Mouse (Mus musculus) C3H10T1/2 (cell line): Measurements from ENCODE around the gene Gm20503. TPM values are rescaled to one million over a fixed set of nuclear protein-coding genes. Genes with fewer than 3 reads are reported as not detected.

ENCODE experiments used
- polyA plus RNA-seq, 2 experiments: library from polyadenylated mRNA; unstranded; fragments of >200 nt; fragmentation: generic; extraction: Trizol; gene quantifications; one replicate each; pipeline ENCODE4 v1.2.1; 2012; ENCODE audit warnings: missing spikeins in 2 of 2

Gene Gm20503
- polyA plus RNA-seq = under 1 TPM in 1 of 2 experiments, not detected in 1; 0.77 TPM

DNA sequence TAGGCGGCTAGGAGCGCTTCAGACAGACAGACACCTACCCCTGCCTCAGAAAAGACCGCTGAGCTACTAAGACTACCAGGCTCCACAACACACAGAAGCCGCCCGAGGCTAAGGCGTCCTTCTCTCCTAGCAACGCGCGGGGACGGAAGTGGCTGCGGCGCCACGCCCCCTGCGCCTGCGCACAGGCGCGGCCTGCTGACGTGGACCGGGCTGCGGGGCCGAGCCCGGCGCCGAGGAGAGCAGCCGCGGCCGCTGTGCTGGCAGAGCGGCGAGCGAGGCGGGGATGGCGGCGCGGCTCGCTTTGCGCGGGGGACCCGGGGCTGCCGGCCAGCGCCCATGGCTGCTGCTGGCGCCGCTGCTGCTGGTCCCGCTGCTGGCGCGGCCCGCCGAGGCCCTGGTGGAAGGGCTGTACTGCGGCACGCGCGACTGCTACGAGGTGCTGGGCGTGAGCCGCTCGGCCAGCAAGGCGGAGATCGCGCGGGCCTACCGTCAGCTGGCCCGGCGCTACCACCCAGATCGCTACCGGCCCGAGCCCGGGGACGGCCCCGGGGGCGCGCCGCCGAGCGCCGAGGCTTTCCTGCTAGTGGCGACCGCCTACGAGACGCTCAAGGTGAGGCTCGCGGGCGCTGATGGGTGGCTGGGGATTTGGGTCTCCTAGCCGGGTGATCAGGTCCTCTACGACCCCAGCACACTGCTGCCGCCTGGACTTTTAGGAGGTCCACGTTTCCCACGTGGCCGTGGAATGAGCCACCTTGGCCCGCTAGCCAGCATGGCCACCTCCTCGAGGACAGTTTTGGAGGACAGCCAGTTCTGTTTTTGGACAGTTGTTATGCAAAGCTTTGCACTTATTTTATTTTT lies at the start of gene Gm20503:
Gene Gm20503, plus strand, starts transcription at position 263 of the 858 bp plus-strand sequence.

DNA sequence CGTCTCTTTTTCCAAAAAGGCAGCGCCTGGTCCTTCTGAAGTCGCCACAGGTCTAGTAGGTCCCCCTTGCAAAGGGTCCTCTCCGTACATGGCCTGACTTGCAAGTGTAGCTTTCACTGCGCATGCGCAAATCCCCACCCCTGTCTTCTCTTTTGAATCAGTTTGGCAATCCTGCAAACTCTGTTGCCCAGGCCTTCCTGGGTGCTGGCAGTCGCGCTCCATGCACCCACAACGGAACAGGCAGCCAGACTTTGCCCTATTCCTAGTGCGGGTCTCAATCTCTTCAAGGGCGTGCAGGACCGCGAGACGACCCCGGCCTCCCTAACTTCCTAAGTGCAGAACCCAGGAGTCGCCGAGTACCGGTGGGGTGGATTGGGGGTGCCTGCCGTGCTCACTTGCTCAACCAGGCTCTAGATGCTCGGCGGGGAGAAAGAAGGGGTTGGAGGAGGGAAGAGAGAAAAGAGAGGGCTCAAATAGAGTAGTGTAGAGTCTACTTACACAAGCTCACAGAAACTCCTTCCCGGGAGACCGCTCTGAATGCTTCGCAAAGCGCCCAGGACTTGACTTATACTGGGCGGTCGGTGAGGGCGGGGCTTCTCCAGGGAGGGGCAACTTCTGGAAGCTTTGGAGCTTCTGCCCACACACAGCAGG lies 16.3 kb upstream of the Gm20503 start, which contains the start of gene Ptgr1:
Gene Ptgr1, minus strand, starts transcription at position 580 of the 651 bp plus-strand sequence.

DNA sequence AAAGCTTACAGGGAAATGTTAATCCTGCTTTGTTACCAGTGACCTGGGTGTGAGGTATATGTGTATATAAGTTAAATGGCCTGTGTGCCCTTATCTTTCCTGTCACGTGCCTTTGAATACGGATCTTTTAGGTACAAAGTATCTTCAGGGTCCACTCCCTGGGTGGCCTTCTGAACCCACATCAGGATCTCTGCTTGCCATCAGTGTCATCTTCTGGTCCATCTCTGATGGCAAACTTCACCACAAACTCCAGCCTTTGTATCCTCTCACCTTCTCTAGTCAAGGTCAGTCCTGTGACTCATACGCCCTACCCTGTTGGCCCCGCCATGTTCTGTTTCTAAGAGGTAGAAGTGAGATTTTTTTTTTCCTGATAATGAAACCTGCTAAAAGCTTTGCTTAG lies 8.2 kb upstream of the Gm20503 start, which contains the start of gene Dnajc25:
Gene Dnajc25, plus strand, starts transcription at position 301 of the 400 bp plus-strand sequence.

DNA sequence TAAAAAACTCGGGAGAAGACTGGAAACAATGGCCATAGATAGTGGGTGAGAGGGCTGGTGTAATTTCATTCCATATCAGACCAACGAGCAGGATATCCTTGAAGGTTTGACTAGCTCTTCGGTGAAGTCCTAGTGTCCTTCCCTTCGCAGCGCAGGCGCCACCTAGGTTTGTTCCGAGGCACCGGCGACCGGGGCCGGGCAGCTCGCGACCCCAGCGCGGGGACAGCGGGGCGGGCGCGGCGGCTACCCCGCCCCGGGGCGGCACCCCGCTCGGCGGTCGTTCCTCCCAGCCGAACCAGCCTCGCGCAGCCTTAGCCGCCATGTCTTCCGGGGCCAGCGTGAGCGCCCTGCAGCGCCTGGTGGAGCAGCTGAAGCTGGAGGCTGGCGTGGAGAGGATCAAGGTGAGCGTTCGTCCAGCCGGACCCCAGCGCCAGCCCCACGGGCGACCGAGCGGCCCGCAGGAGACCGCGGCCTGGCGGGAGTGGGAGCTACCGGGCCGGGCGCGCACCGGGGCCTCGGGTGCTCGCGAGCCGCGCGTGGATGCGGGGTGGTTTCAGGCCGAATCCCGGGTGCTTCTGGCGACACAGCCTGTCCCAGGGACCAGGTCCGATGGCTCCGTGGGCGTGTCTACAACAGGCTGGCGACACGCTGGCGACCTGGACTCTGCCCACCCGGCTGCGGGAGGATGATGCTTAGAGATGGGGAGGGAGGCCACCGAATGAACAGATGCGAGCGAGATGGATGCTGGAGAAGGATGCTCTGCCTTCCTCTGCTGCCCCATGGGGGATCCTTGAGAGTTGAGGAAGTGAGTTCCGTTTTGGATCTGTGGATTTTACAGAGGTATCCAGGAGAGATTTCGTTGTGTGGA lies 32.1 kb downstream of the Gm20503 start, which contains the start of gene Gng10:
Gene Gng10, plus strand, starts transcription at position 171 of the 868 bp plus-strand sequence.

Other genes with a start within 250 kb of the Gm20503 start
- gene Olfr267, start 215.5 kb upstream of the Gm20503 start, polyA plus RNA-seq = under 1 TPM in 1 of 2 experiments, not detected in 1; 0.02 TPM
- 10 to 100 TPM in 1 of 2 experiments, 1 to 10 TPM in 1; 1.8 to 19.5 TPM for gene Ecpas, start 90.5 kb upstream of the Gm20503 start, polyA plus RNA-seq
- under 1 TPM in 1 of 2 experiments, not detected in 1; 0.05 TPM for gene Zkscan16, start 59.6 kb upstream of the Gm20503 start, polyA plus RNA-seq
- 10 to 100 TPM in 1 of 2 experiments, 1 to 10 TPM in 1; 7.5 to 42.7 TPM for gene Ptgr1, start 16.1 kb upstream of the Gm20503 start, polyA plus RNA-seq
- 1 to 10 TPM; 3.0 to 8.9 TPM for gene Dnajc25, start 8.1 kb upstream of the Gm20503 start, polyA plus RNA-seq
- gene Gng10, start 31.9 kb downstream of the Gm20503 start, polyA plus RNA-seq = 100 to 1,000 TPM in 1 of 2 experiments, 10 to 100 TPM in 1; 16.6 to 103 TPM
- gene AI481877, start 135.8 kb downstream of the Gm20503 start, polyA plus RNA-seq = not detected
- gene Ugcg, start 186.0 kb downstream of the Gm20503 start, polyA plus RNA-seq = 1 to 10 TPM in 1 of 2 experiments, under 1 TPM in 1; 0.54 to 5.7 TPM